Mouse (Mus musculus) heart, adult 2 months (tissue): ENCODE results near the gene Tbc1d2b. TPM values are rescaled to one million over a fixed set of nuclear protein-coding genes. Genes with fewer than 3 reads are reported as not detected.
A peak's percentile ranks its signal among the peaks of the same experiment; 100 is the strongest.

Experiments used
- DNase-seq, 2 experiments: peaks; one replicate each; pipeline ENCODE4 v3.0.0; 2021
- H3K27ac ChIP-seq: fragments of 200-600 bp; 2 replicates; pipeline ENCODE4 v1.8.1; 2022
- H3K27me3 ChIP-seq: fragments of 200-500 bp; 2 replicates; pipeline ENCODE4 v1.6.1; 2012; ENCODE audit warnings: mild to moderate bottlenecking, low read length, inconsistent platforms, mixed read lengths; ENCODE audit not compliant: control insufficient read depth, insufficient read depth
- H3K36me3 ChIP-seq: fragments of 200-500 bp; 2 replicates; pipeline ENCODE4 v1.6.1; 2012; ENCODE audit warnings: low read length, inconsistent platforms; ENCODE audit not compliant: control insufficient read depth, insufficient read depth
- H3K4me1 ChIP-seq: fragments of 200-500 bp; 2 replicates; pipeline ENCODE4 v1.6.1; 2011; ENCODE audit warnings: low read length; ENCODE audit not compliant: control insufficient read depth, insufficient read depth
- H3K4me3 ChIP-seq: fragments of 200-600 bp; 2 replicates; pipeline ENCODE4 v1.8.1; 2022
- H3K79me2 ChIP-seq: fragments of 200-500 bp; replicated peaks from 2 replicates; pipeline ENCODE4 v1.6.1; 2012; ENCODE audit warnings: mild to moderate bottlenecking, inconsistent platforms, low read length, moderate library complexity, mixed read lengths; ENCODE audit not compliant: control insufficient read depth, insufficient read depth
- H3K9ac ChIP-seq: fragments of 200-500 bp; 2 replicates; pipeline ENCODE4 v1.6.1; 2012; ENCODE audit warnings: low read depth, mild to moderate bottlenecking, control low read depth, inconsistent platforms, low read length, mixed read lengths
- CTCF ChIP-seq: fragments of 200-600 bp; IDR thresholded peaks from 2 replicates; pipeline ENCODE4 v1.8.1; 2022; ENCODE audit warnings: antibody characterized with exemption, mild to moderate bottlenecking, moderate library complexity
- EP300 ChIP-seq: fragments of 200-500 bp; IDR thresholded peaks from 2 replicates; pipeline ENCODE4 v1.6.1; 2011; ENCODE audit warnings: low read depth, low read length, control low read depth; ENCODE audit not compliant: insufficient read depth
- POLR2A ChIP-seq: fragments of 200-500 bp; IDR thresholded peaks from 2 replicates; pipeline ENCODE4 v1.6.1; 2011; ENCODE audit warnings: mild to moderate bottlenecking, low read depth, low read length, control low read depth; ENCODE audit not compliant: insufficient read depth
- WGBS: fragments of 180-500 bp; shearing (Covaris S2); methylation state at CpG from one replicate; pipeline ENCODE4 v1.1.7; 2018; 5-methylcytosine and 5-hydroxymethylcytosine counted together
- intact Hi-C: fragments of 180-260 bp; cut with DNase I; formaldehyde crosslinking; loops from one replicate; pipeline ENCODE4 v1.15.1; 2025
- polyA plus RNA-seq: library from polyadenylated mRNA; depleted of rRNA; stranded (reverse); fragments of >200 nt; gene quantifications from 2 replicates; pipeline ENCODE4 v1.2.3, GENCODE M21; 2012
- total RNA-seq, 2 experiments: library from RNA; stranded (reverse); gene quantifications; 2 replicates each; pipeline ENCODE4 v1.2.3; 2021

Gene Tbc1d2b
- total and polyA plus RNA-seq, 3 experiments: 9.6 to 10.3 (median 10.1) TPM

DNA sequence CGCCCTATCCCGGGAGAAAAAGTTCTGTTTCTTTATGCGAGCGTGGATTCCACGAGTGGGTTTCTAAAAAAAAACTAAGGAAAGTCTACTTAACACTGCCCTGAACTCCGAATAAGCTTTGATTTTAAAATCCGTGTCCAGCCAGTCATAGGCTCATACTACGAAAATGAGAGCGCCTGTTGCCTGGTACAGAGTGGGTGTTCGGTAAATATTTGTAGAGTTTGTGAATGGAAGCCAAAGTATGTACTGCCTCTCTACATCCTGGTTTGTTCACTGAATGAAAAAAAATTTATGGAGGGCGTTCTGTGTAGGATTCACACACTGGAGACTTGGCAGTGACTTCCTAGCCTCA is 316 bp upstream of the Tbc1d2b start:
- DNase-seq: no peak
- peak overlapping the region; percentile 21 for H3K27ac ChIP-seq
- WGBS: 4% methylated on average over 11 of the region's 11 CpGs
- peak overlapping the region; percentile 81 for H3K4me3 ChIP-seq
- intact Hi-C loops: loop anchor here (5.0 kb wide), 2 partner anchors 64 to 159 kb away; partner anchors contain the start of gene Morf4l1
- peak overlapping the region; percentile 36 for H3K9ac ChIP-seq
- H3K36me3 ChIP-seq: no peaks in the 10 kb centered on the region
- H3K79me2 ChIP-seq: no peaks in the 10 kb centered on the region; the same call in 1 of the 2 replicates
- H3K27me3 ChIP-seq: no peaks in the 10 kb centered on the region
- peaks cover 4% of the 10 kb centered on the region for H3K4me1 ChIP-seq
- no peak for TF ChIP-seq POLR2A
- no peak for TF ChIP-seq CTCF
- TF ChIP-seq EP300: no peak

DNA sequence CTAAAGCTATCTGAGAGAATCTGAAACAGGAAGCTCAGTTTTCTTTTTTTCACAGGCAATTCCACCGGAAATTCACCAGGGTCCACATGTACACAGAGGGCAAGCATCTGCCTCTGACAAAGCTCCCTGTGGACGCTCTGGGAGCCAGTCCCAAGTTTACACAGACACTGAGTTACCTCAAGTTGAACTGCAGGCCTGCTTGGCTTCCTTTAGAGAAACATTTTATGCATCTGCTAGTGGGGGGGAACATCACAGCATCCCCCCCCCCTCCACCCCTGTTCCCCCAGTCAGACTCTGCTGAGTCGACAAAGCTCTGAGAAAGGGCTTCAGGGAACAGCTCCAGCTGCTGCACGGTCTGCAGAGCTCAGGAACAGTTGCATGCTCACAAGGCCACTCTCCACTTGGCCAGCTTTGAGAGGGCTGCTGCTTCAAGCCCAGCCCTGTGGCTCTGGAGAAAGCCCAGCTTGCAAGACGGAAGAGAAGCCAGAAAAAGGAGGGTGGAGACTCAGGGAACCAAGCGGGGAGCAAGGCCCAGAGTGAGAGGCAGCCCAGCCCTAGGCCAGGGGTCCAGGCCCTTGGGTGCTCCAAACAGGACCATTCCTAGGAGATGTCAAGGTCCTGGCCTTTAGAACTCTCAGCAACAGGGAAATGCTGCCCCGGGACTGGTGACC is 1.5 kb downstream of the Tbc1d2b start:
- Histone ChIP-seq H3K9ac (peak overlapping the region; percentile 7; the same call in 1 of the 2 replicates), H3K27ac (peak overlapping the region; percentile 74), H3K36me3 (no peaks in the 10 kb centered on the region), H3K79me2 (peaks cover 2% of the 10 kb centered on the region; the same call in 1 of the 2 replicates), H3K27me3 (no peaks in the 10 kb centered on the region), H3K4me3 (peak overlapping the region; percentile 81), H3K4me1 (peaks cover 4% of the 10 kb centered on the region)
- WGBS: 22% methylated on average over 7 of the region's 7 CpGs
- intact Hi-C loops: loop anchor here (5.0 kb wide), 1 partner anchor 42 kb away; no protein-coding TSS in a partner anchor
- 0 out of 2 replicates have a peak, but pooled peaks have one; percentile 7 for TF ChIP-seq EP300
- no peak for TF ChIP-seq POLR2A
- peak; percentile 74 to 82 for DNase-seq

DNA sequence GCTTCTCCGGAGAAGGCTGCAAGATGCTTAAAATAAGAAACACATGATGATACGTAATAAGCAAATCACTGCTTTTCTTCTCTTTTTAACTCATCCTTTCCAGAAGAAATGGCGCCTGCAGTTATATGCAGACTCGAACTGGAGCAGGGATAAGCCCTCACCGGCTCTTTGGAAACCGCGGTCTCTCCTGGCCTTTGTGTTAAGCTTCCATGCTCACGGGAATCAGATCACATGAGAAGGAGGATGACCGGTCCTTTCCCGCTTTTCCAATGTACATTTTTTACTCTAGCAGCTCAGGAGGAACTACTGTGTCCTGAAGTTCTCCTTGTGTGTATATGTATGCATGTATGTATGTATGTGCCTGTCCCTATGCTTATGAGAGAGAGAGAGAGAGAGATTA is 3.7 kb downstream of the Tbc1d2b start:
- Histone ChIP-seq H3K79me2 (peaks cover 3% of the 10 kb centered on the region; the same call in 1 of the 2 replicates), H3K27ac (no peak overlapping the region), H3K4me3 (no peak overlapping the region), H3K9ac (no peak overlapping the region), H3K4me1 (peaks cover 4% of the 10 kb centered on the region), H3K36me3 (no peaks in the 10 kb centered on the region), H3K27me3 (no peaks in the 10 kb centered on the region)
- TF ChIP-seq EP300 (no peak), CTCF (no peak), POLR2A (no peak)
- WGBS: 89% methylated on average over 10 of the region's 10 CpGs
- intact Hi-C loops: loop anchor here (5.0 kb wide), 1 partner anchor 40 kb away; no protein-coding TSS in a partner anchor
- DNase-seq: no peak

DNA sequence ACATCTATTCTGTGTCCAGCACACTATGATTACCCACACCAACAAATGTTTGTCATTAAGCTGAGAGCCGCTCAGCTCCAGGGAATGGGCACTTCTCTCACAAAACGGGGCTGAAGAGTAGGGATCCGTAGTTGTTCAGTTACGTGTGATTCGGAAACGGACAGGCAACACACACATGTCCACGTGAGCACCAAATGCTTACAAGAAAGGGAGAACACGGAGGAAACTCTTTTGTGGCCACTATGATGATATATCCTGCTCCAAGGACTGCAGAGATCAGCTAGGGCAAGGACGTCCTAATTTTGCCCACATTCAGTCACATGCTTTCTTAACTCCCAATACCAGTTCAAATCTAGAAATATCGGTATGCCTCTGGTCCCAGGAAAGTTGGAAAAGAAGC is 4.5 kb downstream of the Tbc1d2b start:
- Histone ChIP-seq H3K4me1 (peaks cover 6% of the 10 kb centered on the region), H3K36me3 (no peaks in the 10 kb centered on the region), H3K27ac (no peak overlapping the region), H3K79me2 (peaks cover 3% of the 10 kb centered on the region; the same call in 1 of the 2 replicates), H3K27me3 (no peaks in the 10 kb centered on the region), H3K4me3 (no peak overlapping the region), H3K9ac (no peak overlapping the region)
- WGBS: 87% methylated on average over 10 of the region's 10 CpGs
- TF ChIP-seq EP300: no peak
- no peak for TF ChIP-seq CTCF
- TF ChIP-seq POLR2A: no peak
- no peak for DNase-seq
- intact Hi-C loops: loop anchor here (5.0 kb wide), 1 partner anchor 39 kb away; no protein-coding TSS in a partner anchor

DNA sequence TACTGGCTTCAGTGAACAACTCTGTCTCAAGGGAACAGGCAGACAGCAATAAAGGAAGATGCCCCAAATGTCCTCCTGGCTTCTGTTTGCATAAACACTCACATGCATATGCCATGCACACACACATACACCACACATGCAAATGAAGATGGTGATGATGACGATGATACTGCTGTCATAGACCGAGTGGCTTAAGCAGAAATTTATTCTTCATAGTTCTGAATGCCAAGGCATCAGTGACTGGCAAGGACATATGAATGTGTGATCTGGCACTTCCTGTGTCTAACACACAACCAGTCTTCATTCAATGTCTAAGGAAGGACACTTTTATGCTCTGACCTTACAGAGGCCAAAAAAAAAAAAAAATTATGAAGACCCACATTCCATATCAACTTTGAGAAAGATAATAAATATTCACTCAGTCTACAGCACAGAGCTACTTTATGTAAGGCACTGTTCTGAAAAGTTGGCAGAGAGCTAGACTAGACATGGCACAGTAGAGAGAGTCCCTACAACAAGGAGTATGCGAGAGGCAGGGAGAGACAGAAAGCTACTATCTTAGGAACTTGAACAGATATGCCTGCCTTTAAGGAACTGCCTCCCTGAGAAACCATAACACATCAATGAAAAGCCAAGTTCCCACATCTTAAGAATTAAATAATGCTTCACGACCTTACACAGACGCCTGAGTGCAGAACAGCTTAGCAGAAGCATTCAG is 5.1 kb downstream of the Tbc1d2b start:
- Histone ChIP-seq H3K9ac (no peak overlapping the region), H3K4me1 (peaks cover 12% of the 10 kb centered on the region), H3K27ac (no peak overlapping the region), H3K36me3 (no peaks in the 10 kb centered on the region), H3K4me3 (no peak overlapping the region), H3K27me3 (no peaks in the 10 kb centered on the region), H3K79me2 (peaks cover 3% of the 10 kb centered on the region; the same call in 1 of the 2 replicates)
- intact Hi-C loops: loop anchor here (5.0 kb wide), 1 partner anchor 38 kb away; no protein-coding TSS in a partner anchor
- TF ChIP-seq CTCF (no peak), POLR2A (no peak), EP300 (no peak)
- DNase-seq: no peak
- WGBS: 80% methylated on average over 5 of the region's 5 CpGs

DNA sequence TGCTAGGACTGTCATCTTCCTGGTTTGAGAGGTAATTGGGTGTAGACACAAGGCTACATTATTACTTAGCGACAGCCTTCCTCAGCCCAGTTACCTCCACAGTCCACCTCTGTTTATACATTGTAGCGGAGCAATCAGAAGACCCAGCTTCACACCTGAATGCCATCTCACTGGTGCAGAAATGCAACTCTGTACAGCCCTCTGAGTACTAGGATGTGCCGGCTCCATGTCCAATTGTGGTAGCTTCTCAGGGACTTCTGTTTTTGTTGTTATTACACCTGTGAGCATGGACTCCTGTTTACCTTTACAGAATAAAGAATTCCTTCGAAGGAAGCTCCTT is 7.3 kb downstream of the Tbc1d2b start:
- H3K36me3 ChIP-seq: peaks cover 2% of the 10 kb centered on the region
- no peaks in the 10 kb centered on the region for H3K27me3 ChIP-seq
- H3K4me1 ChIP-seq: peaks cover 27% of the 10 kb centered on the region
- peaks cover 3% of the 10 kb centered on the region; the same call in 1 of the 2 replicates for H3K79me2 ChIP-seq
- H3K4me3 ChIP-seq: no peak overlapping the region
- TF ChIP-seq CTCF: no peak
- no peak for TF ChIP-seq EP300
- TF ChIP-seq POLR2A: no peak
- DNase-seq: no peak
- WGBS: 98% methylated on average over 4 of the region's 4 CpGs
- intact Hi-C loops: no loop called here
- no peak overlapping the region for H3K9ac ChIP-seq
- H3K27ac ChIP-seq: no peak overlapping the region
